Mouse (Mus musculus): Measurements from ENCODE around the gene Nynrin. TPM values are rescaled to one million over a fixed set of nuclear protein-coding genes. Genes with fewer than 3 reads are reported as not detected.

Gene Nynrin
- polyA plus RNA-seq, 1 experiment from 2014 or later, result 8.4 TPM

Other genes with a start within 250 kb of the Nynrin start
- 16.8 and 20.2 TPM in 2 replicates for gene Rec8, start 236.0 kb upstream of the Nynrin start, polyA plus RNA-seq (2015; fragmentation: Nextera tagmentation; extraction: Ambion mirVana)
- 116 and 131 TPM in 2 replicates for gene Ipo4, start 218.1 kb upstream of the Nynrin start, polyA plus RNA-seq (2015; fragmentation: Nextera tagmentation; extraction: Ambion mirVana)
- 1.5 and 1.6 TPM in 2 replicates for gene Gm49378, start 216.1 kb upstream of the Nynrin start, polyA plus RNA-seq (2015; fragmentation: Nextera tagmentation; extraction: Ambion mirVana)
- gene Tm9sf1, start 210.2 kb upstream of the Nynrin start, polyA plus RNA-seq (2015; fragmentation: Nextera tagmentation; extraction: Ambion mirVana), result 68.7 and 72.1 TPM in 2 replicates
- gene Tssk4, start 203.8 kb upstream of the Nynrin start, polyA plus RNA-seq (2015; fragmentation: Nextera tagmentation; extraction: Ambion mirVana), result 0.32 and 0.53 TPM in 2 replicates
- 77.2 and 82.8 TPM in 2 replicates for gene Mdp1, start 193.5 kb upstream of the Nynrin start, polyA plus RNA-seq (2015; fragmentation: Nextera tagmentation; extraction: Ambion mirVana)
- gene Gmpr2, start 182.1 kb upstream of the Nynrin start, polyA plus RNA-seq (2015; fragmentation: Nextera tagmentation; extraction: Ambion mirVana), result 48.6 and 50.4 TPM in 2 replicates
- 567 and 599 TPM in 2 replicates for gene Nedd8, start 181.9 kb upstream of the Nynrin start, polyA plus RNA-seq (2015; fragmentation: Nextera tagmentation; extraction: Ambion mirVana)
- 25.3 and 25.7 TPM in 2 replicates for gene Tinf2, start 172.2 kb upstream of the Nynrin start, polyA plus RNA-seq (2015; fragmentation: Nextera tagmentation; extraction: Ambion mirVana)
- 0.20 and 0.41 TPM in 2 replicates for gene Tgm1, start 140.1 kb upstream of the Nynrin start, polyA plus RNA-seq (2015; fragmentation: Nextera tagmentation; extraction: Ambion mirVana)
- gene Rabggta, start 131.7 kb upstream of the Nynrin start, polyA plus RNA-seq (2015; fragmentation: Nextera tagmentation; extraction: Ambion mirVana), result 60.3 and 65.8 TPM in 2 replicates
- 85.9 and 90.3 TPM in 2 replicates for gene Dhrs1, start 108.3 kb upstream of the Nynrin start, polyA plus RNA-seq (2015; fragmentation: Nextera tagmentation; extraction: Ambion mirVana)
- 27.1 and 27.9 TPM in 2 replicates for gene Nop9, start 108.3 kb upstream of the Nynrin start, polyA plus RNA-seq (2015; fragmentation: Nextera tagmentation; extraction: Ambion mirVana)
- gene Cideb, start 95.6 kb upstream of the Nynrin start, polyA plus RNA-seq (2015; fragmentation: Nextera tagmentation; extraction: Ambion mirVana), result 0.17 and 0.63 TPM in 2 replicates
- 0.47 and 0.66 TPM in 2 replicates for gene Ltb4r2, start 92.6 kb upstream of the Nynrin start, polyA plus RNA-seq (2015; fragmentation: Nextera tagmentation; extraction: Ambion mirVana)
- 0.22 and 0.79 TPM in 2 replicates for gene Ltb4r1, start 88.0 kb upstream of the Nynrin start, polyA plus RNA-seq (2015; fragmentation: Nextera tagmentation; extraction: Ambion mirVana)
- 3.5 and 5.1 TPM in 2 replicates for gene Adcy4, start 69.9 kb upstream of the Nynrin start, polyA plus RNA-seq (2015; fragmentation: Nextera tagmentation; extraction: Ambion mirVana)
- 2.3 and 3.6 TPM in 2 replicates for gene Ripk3, start 65.1 kb upstream of the Nynrin start, polyA plus RNA-seq (2015; fragmentation: Nextera tagmentation; extraction: Ambion mirVana)
- 6.5 and 11.9 TPM in 2 replicates for gene Nfatc4, start 30.9 kb upstream of the Nynrin start, polyA plus RNA-seq (2015; fragmentation: Nextera tagmentation; extraction: Ambion mirVana)
- gene Cbln3, start 30.4 kb downstream of the Nynrin start, polyA plus RNA-seq (2015; fragmentation: Nextera tagmentation; extraction: Ambion mirVana), result 0.35 and 0.56 TPM in 2 replicates
- 9.1 and 11.4 TPM in 2 replicates for gene Khnyn, start 30.9 kb downstream of the Nynrin start, polyA plus RNA-seq (2015; fragmentation: Nextera tagmentation; extraction: Ambion mirVana)
- gene Sdr39u1, start 46.3 kb downstream of the Nynrin start, polyA plus RNA-seq (2015; fragmentation: Nextera tagmentation; extraction: Ambion mirVana), result 163 and 175 TPM in 2 replicates
- 2.2 TPM in 1 of 2 replicates, not detected in the other for gene Cma1, start 90.7 kb downstream of the Nynrin start, polyA plus RNA-seq (2015; fragmentation: Nextera tagmentation; extraction: Ambion mirVana)
- not detected in 2 replicates for gene Cma2, start 97.0 kb downstream of the Nynrin start, polyA plus RNA-seq (2015; fragmentation: Nextera tagmentation; extraction: Ambion mirVana)
- gene Mcpt1, start 164.0 kb downstream of the Nynrin start, polyA plus RNA-seq (2015; fragmentation: Nextera tagmentation; extraction: Ambion mirVana), result not detected in 2 replicates
- not detected in 2 replicates for gene Mcpt9, start 176.5 kb downstream of the Nynrin start, polyA plus RNA-seq (2015; fragmentation: Nextera tagmentation; extraction: Ambion mirVana)
- not detected in 2 replicates for gene Mcpt2, start 188.0 kb downstream of the Nynrin start, polyA plus RNA-seq (2015; fragmentation: Nextera tagmentation; extraction: Ambion mirVana)
- not detected in 2 replicates for gene Mcpt4, start 208.3 kb downstream of the Nynrin start, polyA plus RNA-seq (2015; fragmentation: Nextera tagmentation; extraction: Ambion mirVana)
- not detected in 2 replicates for gene Mcpt8, start 231.3 kb downstream of the Nynrin start, polyA plus RNA-seq (2015; fragmentation: Nextera tagmentation; extraction: Ambion mirVana)
- gene Ctsg, start 248.6 kb downstream of the Nynrin start, polyA plus RNA-seq (2015; fragmentation: Nextera tagmentation; extraction: Ambion mirVana), result 0.31 TPM in 1 of 2 replicates, not detected in the other